Mouse (Mus musculus) thymus, adult 2 months (tissue): ENCODE measurements around the gene F11. TPM values are rescaled to one million over a fixed set of nuclear protein-coding genes. Genes with fewer than 3 reads are reported as not detected.

Experiments
- DNase-seq: peaks from one replicate; pipeline ENCODE4 v3.0.0; 2021
- H3K27ac ChIP-seq: fragments of 200-500 bp; 2 replicates; pipeline ENCODE4 v1.5.1; 2012; ENCODE audit warnings: low read length, control low read depth; ENCODE audit not compliant: control insufficient read depth, insufficient read depth
- H3K27me3 ChIP-seq: fragments of 200-500 bp; 2 replicates; pipeline ENCODE4 v1.6.1; 2012; ENCODE audit warnings: mild to moderate bottlenecking, low read length, moderate library complexity, mixed read lengths; ENCODE audit not compliant: control insufficient read depth, insufficient read depth
- H3K36me3 ChIP-seq: fragments of 200-500 bp; 2 replicates; pipeline ENCODE4 v1.6.1; 2012; ENCODE audit warnings: mild to moderate bottlenecking, low read length, moderate library complexity; ENCODE audit not compliant: control insufficient read depth, insufficient read depth
- H3K4me1 ChIP-seq: fragments of 200-500 bp; replicated peaks from 2 replicates; pipeline ENCODE4 v1.6.1; 2012; ENCODE audit warnings: low read length; ENCODE audit not compliant: control insufficient read depth, insufficient read depth
- H3K4me3 ChIP-seq: fragments of 200-500 bp; 2 replicates; pipeline ENCODE4 v1.5.1; 2012; ENCODE audit warnings: mild to moderate bottlenecking, low read length, control low read depth, moderate library complexity; ENCODE audit not compliant: control insufficient read depth, insufficient read depth
- CTCF ChIP-seq: fragments of 200-500 bp; IDR thresholded peaks from 2 replicates; pipeline ENCODE4 v1.5.1; 2012; ENCODE audit warnings: mild to moderate bottlenecking, control low read depth, low read length, moderate library complexity, borderline replicate concordance; ENCODE audit not compliant: control insufficient read depth, poor library complexity, insufficient read depth; ENCODE audit errors: extremely low read depth
- POLR2A ChIP-seq: fragments of 200-500 bp; IDR thresholded peaks from 2 replicates; pipeline ENCODE4 v1.6.1; 2012; ENCODE audit warnings: mild to moderate bottlenecking, low read length, control low read depth, moderate library complexity; ENCODE audit not compliant: control insufficient read depth, poor library complexity, insufficient read depth; ENCODE audit errors: extremely low read depth
- WGBS: fragments of 180-500 bp; shearing (Covaris S2); methylation state at CpG from one replicate; pipeline ENCODE4 v1.1.7; 2018; 5-methylcytosine and 5-hydroxymethylcytosine counted together
- polyA plus RNA-seq: library from polyadenylated mRNA; depleted of rRNA; stranded (reverse); fragments of >200 nt; gene quantifications from 2 replicates; pipeline ENCODE4 v1.2.3, GENCODE M21; 2012

F11 gene
- polyA plus RNA-seq, 1 experiment, result not detected

DNA sequence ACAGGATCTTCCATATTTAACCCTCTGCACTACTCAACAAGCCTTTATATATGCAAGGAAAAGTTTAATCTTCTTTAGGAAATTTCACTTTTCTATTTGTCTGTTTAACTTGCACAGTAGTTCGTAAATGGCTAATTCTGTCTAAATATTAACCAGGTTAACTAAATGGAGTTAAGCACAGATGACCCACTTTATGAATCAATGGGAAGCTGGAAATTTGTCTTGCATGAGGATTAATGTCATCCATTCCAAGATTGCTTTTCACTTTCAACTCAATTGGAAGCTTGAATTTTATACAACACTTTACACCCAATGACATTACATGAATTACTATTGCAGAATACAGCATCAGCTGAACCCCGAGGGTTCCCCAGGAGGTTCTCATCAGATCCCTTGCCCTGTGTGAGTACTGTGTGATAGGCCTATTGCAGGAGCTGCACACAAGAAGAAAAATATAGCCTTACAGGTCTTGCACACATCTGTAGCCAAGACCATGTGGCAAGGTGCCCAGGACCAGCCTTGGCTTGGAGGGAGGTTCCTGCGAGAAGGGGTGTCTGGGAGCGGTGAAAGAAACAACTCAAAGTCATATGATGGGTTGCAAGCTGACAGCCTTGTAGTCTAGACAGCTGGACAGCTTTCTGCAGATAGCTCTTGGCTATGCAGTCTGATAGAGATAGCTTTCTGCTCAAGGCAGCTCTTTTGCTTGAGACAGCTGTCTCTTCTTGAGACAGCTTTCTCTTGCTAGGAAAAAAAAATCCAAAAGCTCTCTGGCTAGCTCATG lies 6.0 kb upstream of the F11 start:
- Histone ChIP-seq H3K27me3 (no peaks in the 10 kb centered on the region), H3K27ac (no peak overlapping the region), H3K36me3 (no peaks in the 10 kb centered on the region), H3K4me1 (no peaks in the 10 kb centered on the region), H3K4me3 (no peak overlapping the region)
- DNase-seq, result no peak
- TF ChIP-seq POLR2A (no peak), CTCF (no peak)
- 87% methylated on average over 4 of the region's 4 CpGs for WGBS

DNA sequence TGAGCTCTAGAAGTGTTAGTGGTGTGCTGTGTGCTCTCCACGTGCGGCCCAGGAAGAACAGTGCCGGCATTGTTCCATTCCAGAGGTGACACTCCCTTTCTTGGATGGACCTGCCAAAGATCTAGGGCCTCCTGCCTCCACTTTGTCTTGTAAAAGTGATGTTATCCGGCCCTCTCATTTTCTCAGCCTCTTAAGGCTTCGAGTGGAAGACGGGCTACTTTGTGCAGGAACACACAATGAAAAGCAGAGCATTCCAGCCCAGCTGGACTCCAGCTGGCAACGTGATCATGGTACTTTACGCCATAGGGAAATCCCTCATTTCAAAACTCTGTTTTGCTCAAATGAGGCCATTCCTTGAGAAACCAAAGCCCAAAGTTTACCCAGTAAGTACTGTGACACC lies 5.2 kb upstream of the F11 start:
- 90% methylated on average over 8 of the region's 8 CpGs for WGBS

DNA sequence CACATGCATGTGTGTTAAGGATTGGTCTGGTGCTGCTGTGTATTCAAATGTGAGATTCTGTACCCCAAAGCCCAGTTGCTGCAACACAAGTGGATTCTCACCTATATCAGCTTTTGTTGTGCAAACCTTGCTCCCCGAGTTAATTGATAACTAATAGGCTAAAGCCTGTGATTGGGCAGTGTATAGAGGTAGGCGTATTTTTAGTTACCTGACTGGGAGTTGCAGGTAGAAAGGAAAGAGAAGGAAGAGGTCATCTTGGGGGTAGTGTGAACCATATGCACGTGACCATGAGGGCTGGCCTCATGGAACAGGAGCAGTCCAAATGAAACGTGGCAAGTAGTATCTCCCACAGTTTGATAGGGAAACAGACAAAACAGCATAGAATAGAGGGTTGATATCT lies 3.1 kb upstream of the F11 start:
- WGBS, result 93% methylated on average over 4 of the region's 4 CpGs
- Histone ChIP-seq H3K27me3 (no peaks in the 10 kb centered on the region), H3K27ac (no peak overlapping the region), H3K4me1 (no peaks in the 10 kb centered on the region), H3K36me3 (no peaks in the 10 kb centered on the region), H3K4me3 (no peak overlapping the region)
- TF ChIP-seq POLR2A (no peak), CTCF (no peak)
- no peak for DNase-seq

More for the DNA sequence above, 5.2 kb upstream of the F11 start:
- no peak for TF ChIP-seq POLR2A
- no peak for TF ChIP-seq CTCF
- H3K4me3 ChIP-seq, result no peak overlapping the region
- no peaks in the 10 kb centered on the region for H3K36me3 ChIP-seq
- H3K27me3 ChIP-seq, result no peaks in the 10 kb centered on the region
- DNase-seq, result no peak
- H3K27ac ChIP-seq, result no peak overlapping the region
- H3K4me1 ChIP-seq, result no peaks in the 10 kb centered on the region

DNA sequence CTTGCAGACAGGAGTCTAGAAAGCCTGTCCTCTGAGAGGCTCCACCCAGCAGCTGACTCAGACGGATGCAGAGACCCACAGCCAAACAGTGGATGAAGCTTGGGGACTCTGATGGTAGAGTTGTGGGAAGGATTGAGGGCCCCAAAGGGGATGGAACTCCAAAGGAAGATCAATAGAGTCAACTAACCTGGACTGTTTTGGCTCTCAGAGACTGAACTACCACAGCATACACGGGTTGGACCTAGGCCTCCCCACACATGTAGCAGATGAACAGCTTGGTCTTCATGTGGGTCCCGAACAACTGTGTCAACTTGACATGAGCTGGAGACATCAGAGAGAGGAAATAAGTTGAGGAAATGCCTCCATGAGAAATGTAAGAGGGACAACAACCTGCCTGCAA lies 1.0 kb upstream of the F11 start:
- WGBS, result 88% methylated on average over 3 of the region's 3 CpGs
- no peak overlapping the region for H3K4me3 ChIP-seq
- no peak for DNase-seq
- no peaks in the 10 kb centered on the region for H3K4me1 ChIP-seq
- H3K27me3 ChIP-seq, result no peaks in the 10 kb centered on the region
- H3K36me3 ChIP-seq, result no peaks in the 10 kb centered on the region
- TF ChIP-seq POLR2A, result no peak
- no peak for TF ChIP-seq CTCF
- H3K27ac ChIP-seq, result no peak overlapping the region

DNA sequence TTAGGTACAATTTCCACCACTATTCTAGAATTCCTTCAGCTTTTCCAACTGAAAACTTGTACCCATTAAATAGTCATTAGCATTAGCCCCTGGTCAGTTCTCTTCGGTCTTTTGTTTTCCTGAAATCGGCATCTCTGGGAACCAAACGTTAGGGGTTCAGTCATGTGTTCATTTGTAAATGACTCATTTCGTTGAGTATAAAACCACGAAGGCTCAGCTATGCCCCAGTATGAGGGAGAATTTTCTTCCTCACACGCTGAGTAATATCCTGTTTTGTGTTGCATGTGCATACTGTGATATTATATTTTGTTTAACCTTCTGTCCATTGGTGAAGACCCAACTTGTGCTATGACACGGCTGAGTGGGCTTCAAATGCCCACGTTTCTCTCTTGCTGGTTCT lies 3.4 kb downstream of the F11 start:
- no peak for TF ChIP-seq CTCF
- H3K27me3 ChIP-seq, result no peaks in the 10 kb centered on the region
- DNase-seq, result no peak
- no peak overlapping the region for H3K4me3 ChIP-seq
- H3K36me3 ChIP-seq, result no peaks in the 10 kb centered on the region
- WGBS, result 72% methylated on average over 8 of the region's 8 CpGs
- no peaks in the 10 kb centered on the region for H3K4me1 ChIP-seq
- H3K27ac ChIP-seq, result no peak overlapping the region

DNA sequence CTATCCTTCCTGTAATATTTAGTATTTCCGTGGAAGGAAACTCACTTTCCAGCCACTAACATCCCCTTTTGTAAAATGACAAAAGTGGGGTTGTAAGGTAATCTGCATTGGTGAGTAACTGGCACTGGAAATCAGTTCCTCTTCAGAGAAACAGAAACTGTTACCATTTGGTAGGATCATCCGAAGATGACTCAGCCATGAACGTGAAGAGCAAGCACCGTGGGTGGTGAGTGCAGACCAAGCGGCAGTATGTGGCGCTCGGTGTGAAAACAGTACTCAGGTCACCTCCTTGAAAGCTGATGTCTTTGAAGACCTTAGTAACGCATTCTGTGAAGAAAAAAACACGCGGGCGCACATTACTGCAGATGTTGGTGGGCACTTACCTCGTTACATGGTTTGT lies 6.8 kb downstream of the F11 start:
- H3K36me3 ChIP-seq, result no peaks in the 10 kb centered on the region
- H3K4me3 ChIP-seq, result no peak overlapping the region
- 90% methylated on average over 12 of the region's 12 CpGs for WGBS
- no peak for DNase-seq
- no peaks in the 10 kb centered on the region for H3K4me1 ChIP-seq
- H3K27ac ChIP-seq, result no peak overlapping the region
- TF ChIP-seq CTCF (no peak), POLR2A (no peak)
- H3K27me3 ChIP-seq, result no peaks in the 10 kb centered on the region
